Mouse (Mus musculus) bone marrow, adult 2 months (tissue): ENCODE data around the gene Olfml1.

Experiments used
- CTCF ChIP-seq: fragments of 200-500 bp; IDR thresholded peaks from 2 replicates; pipeline ENCODE4 v1.5.1; 2011; ENCODE audit warnings: low read length, control low read depth; ENCODE audit not compliant: control insufficient read depth, insufficient read depth
- POLR2A ChIP-seq: fragments of 200-500 bp; IDR thresholded peaks from 2 replicates; pipeline ENCODE4 v1.6.1; 2011; ENCODE audit warnings: low read depth, mild to moderate bottlenecking, control low read depth, low read length, borderline replicate concordance; ENCODE audit not compliant: control insufficient read depth

DNA sequence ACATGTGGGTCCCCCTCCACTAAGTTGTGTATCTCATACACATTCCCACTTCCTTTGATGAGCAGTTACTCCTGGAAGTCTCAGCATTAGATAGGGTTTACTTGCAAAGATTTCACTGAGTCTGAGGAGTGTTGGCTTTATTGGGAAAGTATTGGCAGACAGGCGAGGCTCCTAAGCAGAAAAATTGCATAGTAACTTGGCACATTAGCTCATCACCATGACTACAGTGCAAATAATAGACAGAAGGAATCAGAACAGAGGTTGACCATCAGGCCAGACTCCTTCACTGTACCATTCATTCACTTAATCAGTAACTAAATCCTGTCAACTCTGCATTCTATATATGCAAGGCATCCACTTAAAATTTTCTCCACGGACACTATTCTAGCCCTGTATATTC lies 6.6 kb upstream of the Olfml1 start:
- TF ChIP-seq POLR2A = no peak
- no peak for TF ChIP-seq CTCF
